Mouse (Mus musculus) testis, postnatal 14 days (tissue): ENCODE measurements at regions not wholly inside any gene's neighbourhood (a gene's known extent, or its start where the extent isn't known, plus 50 kb on each side); places are given as distances from the start of the nearest gene placed in this dataset.
A peak's percentile ranks its signal among the peaks of the same experiment; 100 is the strongest.

Experiments
- DNase-seq: peaks from one replicate; pipeline ENCODE4 v3.0.0; 2021; ENCODE audit warnings: low spot score

DNA sequence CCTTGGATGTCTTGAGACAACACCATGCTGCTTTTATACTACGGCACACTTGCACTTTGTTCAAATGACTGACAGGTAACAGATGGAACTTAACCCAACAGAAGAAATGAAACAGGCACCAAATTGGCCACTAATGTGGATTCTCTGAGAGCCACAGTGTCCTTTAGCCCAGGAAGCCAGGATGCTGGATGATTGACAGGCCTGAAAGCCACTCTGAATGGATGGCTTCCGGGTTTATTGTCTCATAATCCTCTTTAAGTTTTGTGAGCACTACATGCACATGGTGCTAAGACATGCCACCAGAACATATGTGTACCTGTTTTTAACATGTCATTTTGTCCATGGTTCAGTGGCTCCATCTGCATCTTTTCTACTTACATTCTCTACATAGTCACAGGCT lies 152.7 kb downstream of the Drd1 start:
- DNase-seq: no peak

GRCm38 (mm10) chr13:53900406-53901025 lies 155.0 kb downstream of the Drd1 start:
- no peak for DNase-seq

- DNase-seq: no peak
Observed at GRCm38 (mm10) chr13:53898351-53898750, 157.2 kb downstream of the Drd1 start.

GRCm38 (mm10) chr13:53897176-53897575 lies 158.3 kb downstream of the Drd1 start:
- DNase-seq: no peak

DNA sequence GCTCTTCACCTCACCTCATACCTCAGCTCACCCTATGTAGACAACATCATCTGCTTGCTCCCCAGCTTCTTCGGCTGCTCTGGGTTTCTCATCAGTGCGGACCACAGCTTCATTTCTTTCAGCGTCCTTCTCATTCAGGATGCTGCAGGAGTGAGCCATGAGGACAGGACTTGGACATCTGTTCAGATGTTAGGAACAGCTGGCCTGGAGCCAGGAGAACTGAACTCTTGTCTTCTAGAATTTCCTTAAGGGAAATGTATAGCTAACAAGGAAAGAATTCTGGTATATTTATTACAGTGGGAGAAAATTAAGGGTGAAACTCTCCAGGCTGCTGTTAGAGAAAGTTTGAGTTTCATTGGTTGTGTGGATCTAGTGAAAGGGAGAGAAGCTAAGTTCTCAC lies 167.1 kb downstream of the Drd1 start:
- no peak for DNase-seq

DNA sequence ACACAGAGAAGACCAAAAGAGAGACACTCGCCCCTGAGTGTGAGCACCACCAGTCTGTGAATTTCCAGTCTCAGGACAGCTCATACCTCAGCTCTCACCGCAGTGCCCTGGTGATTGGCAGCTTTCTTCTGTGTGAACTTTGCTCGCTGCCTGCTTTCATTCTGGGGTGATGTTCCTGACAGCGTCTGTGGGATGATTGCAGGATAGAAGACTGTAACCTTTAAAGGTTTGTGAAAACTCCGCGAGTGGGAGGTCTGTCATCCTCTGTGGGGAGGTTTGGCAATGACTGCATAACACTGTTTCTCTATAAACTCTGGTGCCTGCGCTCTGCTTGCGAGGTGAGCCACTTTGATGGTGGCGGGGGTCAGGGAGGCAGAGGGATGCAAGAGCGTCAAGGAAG lies 169.7 kb downstream of the Drd1 start:
- DNase-seq: no peak

- DNase-seq: no peak
Observed at GRCm38 (mm10) chr13:53883206-53883605, 172.3 kb downstream of the Drd1 start.

DNA sequence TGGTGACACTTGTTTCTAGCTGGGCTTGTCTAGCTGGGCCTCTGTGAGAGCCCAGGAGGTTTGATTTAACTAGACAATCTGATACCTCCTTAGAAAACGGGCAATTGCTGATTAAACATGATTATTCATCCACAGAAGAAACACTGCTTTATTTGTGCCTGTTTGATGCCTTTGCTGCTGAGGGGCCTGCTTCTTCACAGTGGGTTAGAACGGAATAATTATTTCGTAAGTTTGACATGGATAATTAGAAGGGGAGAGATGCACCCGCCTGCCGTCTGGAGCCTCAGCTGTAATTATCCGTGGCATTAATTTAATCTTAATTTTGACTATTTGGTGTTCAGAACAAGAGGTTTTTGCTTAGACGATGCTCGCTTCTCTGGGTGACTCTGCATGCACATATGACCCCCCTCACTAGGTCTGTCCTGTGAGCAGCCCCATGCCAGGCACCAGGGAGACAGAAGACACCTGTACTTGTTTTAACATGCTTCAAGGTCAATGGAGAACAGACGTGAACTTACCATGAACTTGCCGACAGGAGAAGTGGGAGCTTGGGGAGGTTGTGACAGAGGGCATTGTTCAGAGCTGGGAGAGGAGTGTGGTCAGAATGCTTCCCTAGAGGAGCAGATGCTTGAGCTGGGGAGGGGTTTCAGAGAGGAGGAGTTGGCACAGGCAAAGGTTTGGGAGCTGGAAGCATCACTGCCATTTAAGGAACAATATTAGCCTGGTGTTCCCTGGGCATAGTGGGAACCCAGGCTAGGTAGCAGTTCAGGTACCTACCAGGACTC lies 174.8 kb downstream of the Drd1 start:
- no peak for DNase-seq

- no peak for DNase-seq
Observed at GRCm38 (mm10) chr13:53875546-53875945, 180.0 kb downstream of the Drd1 start.

DNA sequence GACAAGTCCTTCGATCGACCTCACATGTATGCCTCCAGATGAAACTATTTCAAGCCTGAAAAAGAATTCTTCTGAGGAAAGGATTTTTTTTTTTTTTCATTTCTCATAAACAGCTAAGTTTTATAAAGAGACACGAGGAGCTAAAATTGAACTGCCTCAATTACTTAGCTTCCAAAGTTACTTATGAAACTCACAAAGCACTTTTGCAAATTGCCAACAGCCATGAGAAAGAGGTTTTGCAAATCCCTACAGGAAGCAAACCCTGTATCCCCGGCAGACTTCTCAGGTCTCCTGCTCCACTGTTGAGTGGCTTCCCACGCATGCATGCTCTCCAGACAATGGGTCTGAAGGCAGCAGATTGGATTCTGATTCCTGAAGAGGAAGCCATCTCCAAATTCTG lies 190.2 kb downstream of the Drd1 start:
- no peak for DNase-seq

- no peak for DNase-seq
Observed at GRCm38 (mm10) chr13:53862336-53862735, 193.2 kb downstream of the Drd1 start.

DNA sequence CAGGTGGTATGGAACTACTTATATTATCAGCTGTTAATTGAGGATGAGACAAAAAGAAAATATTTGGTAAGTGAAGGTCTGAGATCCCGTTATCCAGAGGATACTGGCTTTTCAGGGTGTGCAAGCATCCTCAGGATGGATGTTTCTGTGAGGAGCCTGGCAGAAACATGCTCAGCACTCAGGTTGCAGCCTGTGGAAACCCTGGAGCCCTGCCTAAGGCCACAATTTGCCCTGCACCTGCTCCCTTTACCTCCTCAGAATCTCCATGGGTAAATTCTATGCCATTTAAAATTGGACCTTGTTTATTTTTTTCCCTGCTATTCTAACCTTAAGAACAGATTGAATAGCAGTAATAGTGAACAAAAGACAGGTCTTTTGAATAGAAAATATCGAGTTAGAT lies 201.3 kb downstream of the Drd1 start:
- no peak for DNase-seq

DNA sequence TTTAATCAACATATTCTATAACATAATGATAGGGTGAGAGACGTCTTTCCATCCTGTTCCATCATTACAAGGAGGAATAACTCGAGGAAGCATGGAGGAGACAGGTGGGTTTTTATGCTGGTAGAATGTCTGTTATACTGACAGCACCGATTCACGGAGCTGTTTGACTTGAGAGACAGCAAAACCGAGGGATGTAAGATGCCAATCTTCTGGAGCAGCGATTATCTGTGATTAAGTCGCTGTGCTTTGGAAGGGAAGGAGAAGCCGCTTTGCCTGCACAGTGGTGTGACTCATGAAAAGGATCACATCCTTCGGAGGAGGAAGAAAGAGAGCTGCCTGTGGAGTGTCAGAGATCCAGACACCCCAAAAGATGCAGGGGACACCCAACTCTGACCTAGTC lies 205.4 kb downstream of the Drd1 start:
- DNase-seq: no peak

DNA sequence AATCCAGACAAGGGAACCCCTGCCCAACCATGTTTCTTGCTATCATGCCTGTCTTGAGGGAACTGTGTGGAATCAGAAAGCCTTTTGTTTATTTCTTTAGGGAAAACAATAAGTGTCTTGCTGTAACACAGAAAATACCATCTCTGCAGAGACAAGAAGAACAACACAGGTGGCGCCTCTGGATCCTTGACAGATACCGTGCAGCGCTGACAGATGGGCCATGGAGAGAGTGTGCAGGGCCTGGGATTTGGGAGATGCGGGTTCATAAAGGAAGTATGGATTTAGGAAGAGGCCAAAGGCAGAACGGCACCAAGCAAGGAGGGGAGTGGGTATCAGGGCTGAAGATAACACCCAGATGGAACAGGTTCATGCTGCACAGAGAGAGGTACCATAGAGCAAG lies 209.3 kb downstream of the Drd1 start:
- DNase-seq: no peak

DNA sequence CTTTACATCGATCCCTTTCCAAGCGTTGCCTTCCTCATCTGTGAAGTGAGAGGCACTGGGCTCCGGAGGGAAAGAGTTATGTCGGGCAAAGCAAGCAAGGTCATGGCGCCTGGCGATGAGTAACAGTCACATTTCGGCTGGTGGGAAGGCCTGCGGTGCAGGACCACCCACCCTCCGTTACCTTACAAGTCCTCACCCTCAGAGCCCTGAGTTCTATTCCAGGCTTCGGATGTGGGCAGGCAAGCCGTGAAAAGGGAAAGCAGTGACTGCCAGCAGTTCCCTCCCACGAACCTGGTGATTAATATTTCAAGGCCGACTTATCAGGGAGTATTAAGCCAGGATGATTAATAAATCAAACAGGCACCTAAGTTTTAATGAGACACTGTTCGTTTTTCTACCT lies 209.7 kb downstream of the Drd1 start:
- no peak for DNase-seq

DNA sequence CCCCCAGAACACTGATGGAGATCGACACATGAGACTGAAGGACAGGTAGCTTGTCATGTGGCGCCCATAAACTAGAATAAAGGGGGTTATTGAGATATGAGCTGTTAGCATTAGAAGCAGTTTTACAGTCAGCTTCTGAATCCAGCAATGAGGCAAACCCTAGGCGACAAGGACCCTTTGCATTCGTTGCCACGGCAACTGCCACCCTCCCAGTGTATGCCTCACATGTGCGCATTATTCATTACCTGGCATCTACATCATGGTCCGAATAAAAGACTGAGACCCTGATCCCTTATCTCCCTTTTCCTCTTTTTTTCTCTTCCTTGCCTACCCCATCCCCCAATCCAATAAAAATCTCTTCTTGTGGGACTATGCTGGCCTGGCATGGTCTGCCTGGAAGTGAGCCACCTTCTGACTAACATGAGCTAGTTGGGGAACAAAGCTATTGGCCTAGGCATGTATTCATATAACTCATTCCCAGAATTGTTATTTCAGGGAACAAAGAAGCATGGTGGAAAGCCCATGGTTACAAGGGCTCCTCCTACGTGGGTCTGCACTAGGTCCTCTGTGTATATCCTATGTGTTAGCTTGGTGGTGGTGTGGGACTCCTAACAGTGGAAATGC lies 229.4 kb downstream of the Drd1 start:
- no peak for DNase-seq

DNA sequence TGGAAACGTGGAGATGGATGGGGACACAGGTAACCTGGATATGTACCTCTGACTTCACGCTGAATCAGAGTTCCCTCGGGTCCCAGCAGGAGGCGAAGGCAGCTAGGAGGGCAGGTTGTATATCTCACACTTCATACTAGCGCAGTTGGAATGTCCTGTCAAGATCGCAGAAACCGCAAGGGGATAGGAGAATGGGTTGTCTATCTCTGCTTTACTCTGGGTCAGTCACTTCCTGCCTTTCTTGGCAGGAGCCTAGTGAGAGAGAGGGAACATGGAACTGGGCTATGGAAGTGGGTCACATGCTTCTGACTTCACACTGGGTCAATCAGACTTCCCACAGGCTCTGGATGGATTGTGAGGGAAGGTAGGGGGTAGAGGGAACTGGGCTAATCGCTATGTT lies 233.4 kb downstream of the Drd1 start:
- DNase-seq: no peak

GRCm38 (mm10) chr13:53815629-53816028 lies 239.9 kb downstream of the Drd1 start:
- DNase-seq: no peak

GRCm38 (mm10) chr13:53814088-53814487 lies 241.4 kb downstream of the Drd1 start:
- DNase-seq: no peak

DNA sequence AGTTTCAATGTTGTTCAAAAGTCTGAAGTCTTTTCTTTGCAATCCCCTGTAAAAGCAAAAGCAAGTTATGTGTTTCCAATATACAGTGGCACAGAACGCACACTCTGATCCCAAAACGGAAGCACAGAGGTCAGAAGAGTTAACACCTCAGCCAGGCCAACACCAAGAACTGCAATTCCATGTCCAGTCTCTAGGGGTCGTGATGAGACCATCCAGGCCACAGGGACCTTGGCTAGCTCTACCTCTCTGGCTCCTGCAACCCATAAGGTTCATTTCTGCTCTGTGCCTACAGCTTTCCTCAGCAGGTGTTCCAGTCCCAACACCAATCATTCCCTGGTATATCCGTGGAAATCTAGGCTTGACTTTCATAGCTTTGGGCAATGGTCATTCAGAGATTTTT lies 243.6 kb downstream of the Drd1 start:
- peak; percentile 18 for DNase-seq

- DNase-seq: no peak
Observed at GRCm38 (mm10) chr13:53811151-53811550, 244.4 kb downstream of the Drd1 start.

DNA sequence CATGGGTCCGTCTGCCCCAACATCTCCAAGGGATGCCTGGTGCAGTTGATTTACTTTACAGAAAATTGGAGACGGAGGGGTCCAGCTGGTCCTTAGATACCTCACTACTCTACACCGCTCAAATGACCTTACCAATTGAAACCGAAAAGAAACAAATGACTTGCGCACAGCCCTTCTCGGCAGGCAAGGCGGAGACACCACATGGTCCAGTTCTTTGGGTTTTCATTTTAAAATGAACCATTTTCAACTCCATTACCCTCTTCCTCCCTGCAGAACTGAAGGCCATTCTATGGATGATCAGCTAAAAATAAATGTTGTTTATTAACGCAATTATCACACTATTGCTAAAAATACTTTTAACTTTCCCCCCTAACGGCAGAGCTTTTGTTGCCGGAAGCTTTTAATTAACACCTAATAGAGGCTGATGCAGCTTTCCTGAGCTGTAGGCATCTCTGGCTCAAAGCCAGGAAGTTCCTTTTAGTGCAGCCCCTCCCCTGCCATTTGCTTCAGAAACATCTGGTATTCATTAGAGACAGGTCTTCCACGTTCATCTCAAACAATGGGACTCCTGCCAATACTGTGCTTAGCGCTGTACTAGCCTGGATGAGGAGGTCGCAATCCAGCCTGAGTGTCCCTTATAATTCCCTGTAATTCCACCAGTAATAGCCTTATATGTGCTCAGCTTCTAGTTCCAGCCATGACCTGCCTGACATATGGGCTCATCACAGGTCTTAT lies 247.5 kb downstream of the Drd1 start:
- DNase-seq: no peak

- no peak for DNase-seq
Observed at GRCm38 (mm10) chr13:53805872-53806271, 249.6 kb downstream of the Drd1 start.
